Mouse (Mus musculus) hindbrain, postnatal 0 days (tissue): Measurements from ENCODE around the gene Ddc. TPM values are rescaled to one million over a fixed set of nuclear protein-coding genes. Genes with fewer than 3 reads are reported as not detected.

Experiments used
- ATAC-seq: fragments of 200-750 bp; cut with Nextera tagmentation; 2 replicates; pipeline ENCODE4 v1.8.0; 2017; ENCODE audit warnings: mild to moderate bottlenecking, moderate TSS enrichment, moderate library complexity
- DNase-seq: peaks from one replicate; pipeline ENCODE4 v3.0.0-alpha.2; 2015; ENCODE audit warnings: low spot score
- H3K27ac ChIP-seq: fragments of 300-500 bp; sonication (generic); 2 replicates; pipeline ENCODE4 v1.5.1; 2014; ENCODE audit warnings: mild to moderate bottlenecking
- H3K27me3 ChIP-seq: fragments of 300-500 bp; sonication (generic); 2 replicates; pipeline ENCODE4 v1.6.1; 2014; ENCODE audit warnings: low read length, mixed read lengths; ENCODE audit not compliant: insufficient read depth
- H3K36me3 ChIP-seq: fragments of 300-500 bp; sonication (generic); 2 replicates; pipeline ENCODE4 v1.6.1; 2014; ENCODE audit warnings: low read length, mixed read lengths; ENCODE audit not compliant: insufficient read depth
- H3K4me1 ChIP-seq: fragments of 300-500 bp; sonication (generic); 2 replicates; pipeline ENCODE4 v1.6.1; 2014; ENCODE audit warnings: antibody characterized with exemption, low read length, mixed read lengths; ENCODE audit not compliant: insufficient read depth
- H3K4me2 ChIP-seq: fragments of 300-500 bp; sonication (generic); 2 replicates; pipeline ENCODE4 v1.6.1; 2014; ENCODE audit warnings: low read depth, mild to moderate bottlenecking, low read length, moderate library complexity, mixed read lengths
- H3K4me3 ChIP-seq: fragments of 300-500 bp; sonication (generic); 2 replicates; pipeline ENCODE4 v1.5.1; 2014; ENCODE audit warnings: low read length
- H3K9ac ChIP-seq: fragments of 300-500 bp; sonication (generic); replicated peaks from 2 replicates; pipeline ENCODE4 v1.6.1; 2014; ENCODE audit warnings: mild to moderate bottlenecking, low read length, moderate library complexity, mixed read lengths
- H3K9me3 ChIP-seq: fragments of 300-500 bp; sonication (generic); 2 replicates; pipeline ENCODE4 v1.6.1; 2016; ENCODE audit warnings: low read length, mixed read lengths
- CTCF ChIP-seq: IDR thresholded peaks from 2 replicates; pipeline ENCODE4 v1.5.1; 2016; ENCODE audit warnings: antibody characterized with exemption, control low read depth, low read depth
- WGBS: fragments of 180-500 bp; shearing (Covaris S2); extraction: QIAGEN DNeasy Blood & Tissue Kit; methylation state at CpG from one replicate; pipeline ENCODE4 v1.1.7; 2014; 5-methylcytosine and 5-hydroxymethylcytosine counted together
- polyA plus RNA-seq: library from polyadenylated mRNA; unstranded; fragments of >200 nt; fragmentation: Nextera tagmentation; extraction: Ambion mirVana; gene quantifications from 2 replicates; pipeline ENCODE4 v1.2.1, GENCODE M21; 2015
- total RNA-seq: library from RNA; depleted of rRNA; stranded (reverse); fragments of >200 nt; gene quantifications from 2 replicates; pipeline ENCODE4 v1.2.3, GENCODE M21; 2014

The Ddc gene
- total and polyA plus RNA-seq, 2 experiments from 2014 or later: 13.7 to 15.4 TPM

DNA sequence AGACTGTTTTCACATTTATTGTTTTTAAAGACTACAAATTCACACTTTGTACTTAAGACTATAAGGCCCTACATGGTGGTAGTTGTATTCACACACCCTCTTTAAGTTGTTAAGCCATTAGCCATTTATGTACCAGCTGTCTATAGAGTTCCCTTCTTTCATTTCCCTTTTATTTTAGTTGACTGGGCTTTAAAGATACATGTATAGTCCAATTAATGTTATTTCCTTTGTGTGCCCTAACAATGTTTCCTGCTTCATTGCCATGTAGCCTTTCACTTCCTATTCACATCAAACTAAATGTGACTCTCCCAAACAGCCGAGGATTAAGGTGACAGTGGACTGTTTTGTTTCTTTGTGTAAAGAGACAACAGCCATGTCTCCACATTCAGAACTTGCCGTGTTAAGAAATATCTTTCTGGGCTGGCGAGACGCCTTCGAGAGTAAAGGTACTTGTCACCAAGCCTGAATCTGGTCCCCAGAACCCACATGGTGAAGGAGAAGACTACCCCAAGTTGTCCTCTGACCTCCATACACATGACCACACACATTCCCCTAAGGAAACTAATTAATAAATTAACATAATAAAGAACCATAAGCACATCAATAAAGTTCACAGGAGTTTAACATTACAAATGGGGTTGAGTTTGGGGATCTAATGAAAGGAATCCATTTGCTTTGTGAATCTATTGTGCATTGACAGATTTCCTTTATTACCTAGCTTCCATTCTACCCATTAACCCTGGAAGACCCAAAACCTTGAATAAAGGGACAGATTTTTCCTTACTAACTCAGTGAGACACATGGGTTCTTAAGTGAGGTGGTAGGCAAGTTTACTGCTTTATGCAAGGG, 43.1 kb upstream of the Ddc start:
- no peak for DNase-seq
- Histone ChIP-seq H3K4me2 (no peak overlapping the region), H3K4me1 (no peaks in the 10 kb centered on the region), H3K4me3 (no peak overlapping the region), H3K9me3 (no peaks in the 10 kb centered on the region), H3K27me3 (no peaks in the 10 kb centered on the region), H3K27ac (no peak overlapping the region), H3K36me3 (peaks cover 10% of the 10 kb centered on the region), H3K9ac (no peak overlapping the region)
- no peak for ATAC-seq
- TF ChIP-seq CTCF: no peak
- whole genome bisulfite sequencing: 48% methylated on average over 5 of the region's 5 CpGs

DNA sequence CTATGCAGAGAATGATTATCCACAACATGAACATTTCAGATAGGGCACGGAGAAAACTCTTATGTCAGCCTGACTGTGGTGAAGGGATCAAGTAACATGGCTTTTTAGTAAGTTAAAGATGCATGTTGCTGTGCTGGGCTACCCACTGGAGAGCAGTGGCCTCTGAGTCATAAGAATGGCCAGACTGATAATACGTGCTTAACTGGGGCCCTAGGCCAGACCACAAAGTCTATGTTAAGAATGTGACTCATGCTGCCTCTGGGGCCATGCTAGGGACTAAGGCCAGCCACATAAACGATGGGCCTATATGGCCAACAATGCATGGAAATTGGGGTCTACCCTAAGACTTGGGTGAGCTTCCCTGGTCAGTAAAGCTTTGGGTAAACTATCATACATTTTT, 41.7 kb upstream of the Ddc start:
- Histone ChIP-seq H3K4me3 (no peak overlapping the region), H3K4me2 (no peak overlapping the region), H3K36me3 (peaks cover 16% of the 10 kb centered on the region), H3K9ac (no peak overlapping the region), H3K27me3 (no peaks in the 10 kb centered on the region), H3K9me3 (no peaks in the 10 kb centered on the region), H3K27ac (no peak overlapping the region), H3K4me1 (no peaks in the 10 kb centered on the region)
- 74% methylated on average over 3 of the region's 3 CpGs for WGBS
- no peak for TF ChIP-seq CTCF
- no peak for DNase-seq
- ATAC-seq: no peak

DNA sequence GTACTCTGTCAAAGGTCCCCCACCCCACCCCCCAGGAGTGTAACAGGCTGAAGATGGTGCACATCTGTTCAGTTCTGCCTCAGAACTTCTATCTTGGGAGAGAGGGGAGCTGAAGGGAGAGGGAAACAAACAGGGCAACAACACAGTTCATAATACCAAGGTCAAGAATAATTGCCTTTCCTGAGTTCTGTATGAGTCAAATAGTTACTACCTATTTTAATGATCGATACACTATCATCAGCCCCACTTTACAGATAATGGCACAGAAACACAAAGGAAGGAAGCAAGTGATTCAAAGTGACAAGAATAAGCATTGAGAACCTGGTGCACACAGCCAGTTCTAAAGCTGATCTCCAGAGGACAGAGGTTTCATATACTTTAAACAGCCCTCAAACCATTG, 40.6 kb upstream of the Ddc start:
- no peaks in the 10 kb centered on the region for H3K27me3 ChIP-seq
- no peak for DNase-seq
- TF ChIP-seq CTCF: no peak
- H3K4me3 ChIP-seq: no peak overlapping the region
- H3K36me3 ChIP-seq: peaks cover 16% of the 10 kb centered on the region
- no peak overlapping the region for H3K4me2 ChIP-seq
- no peaks in the 10 kb centered on the region for H3K4me1 ChIP-seq
- ATAC-seq: no peak
- no peak overlapping the region for H3K27ac ChIP-seq
- no peaks in the 10 kb centered on the region for H3K9me3 ChIP-seq
- no peak overlapping the region for H3K9ac ChIP-seq
- 93% methylated on average over 1 of the region's 1 CpGs for WGBS

DNA sequence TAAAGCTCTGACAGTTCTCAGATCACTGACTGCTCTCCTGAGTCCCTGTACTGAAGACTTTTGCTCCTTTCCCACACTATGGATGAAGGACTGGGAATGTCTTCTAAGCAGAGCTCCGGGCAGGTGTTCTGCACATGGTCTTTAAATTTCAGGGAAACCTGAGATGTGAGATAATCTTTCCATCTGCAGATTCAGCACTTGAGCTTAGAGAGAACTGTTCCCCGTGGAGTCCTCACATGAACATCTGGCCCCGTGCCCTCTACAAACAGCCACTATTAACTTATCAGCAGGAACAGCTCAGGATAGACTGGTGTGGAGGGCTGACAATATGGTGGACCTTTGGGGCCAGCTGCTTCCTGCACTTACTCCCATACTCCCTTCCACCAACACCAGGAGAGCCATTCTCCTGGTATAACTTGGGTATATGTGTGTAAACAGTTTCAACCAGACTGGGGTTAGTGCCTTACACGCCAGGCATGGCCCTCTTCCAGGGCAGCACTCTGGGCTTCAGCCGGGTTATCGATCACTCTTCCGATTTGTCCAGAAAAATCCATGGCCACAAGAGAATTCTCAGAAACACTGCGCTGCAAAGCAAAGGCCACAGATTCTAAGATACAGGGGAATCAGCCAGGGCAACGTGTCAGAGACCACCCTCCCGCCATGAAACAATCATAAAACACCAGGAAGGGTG, 39.5 kb upstream of the Ddc start:
- DNase-seq (no peak), ATAC-seq (no peak)
- Histone ChIP-seq H3K9ac (no peak overlapping the region), H3K9me3 (no peaks in the 10 kb centered on the region), H3K27ac (no peak overlapping the region), H3K4me1 (no peaks in the 10 kb centered on the region), H3K27me3 (no peaks in the 10 kb centered on the region), H3K36me3 (peaks cover 21% of the 10 kb centered on the region), H3K4me2 (no peak overlapping the region), H3K4me3 (no peak overlapping the region)
- no peak for TF ChIP-seq CTCF
- WGBS: 88% methylated on average over 10 of the region's 10 CpGs

DNA sequence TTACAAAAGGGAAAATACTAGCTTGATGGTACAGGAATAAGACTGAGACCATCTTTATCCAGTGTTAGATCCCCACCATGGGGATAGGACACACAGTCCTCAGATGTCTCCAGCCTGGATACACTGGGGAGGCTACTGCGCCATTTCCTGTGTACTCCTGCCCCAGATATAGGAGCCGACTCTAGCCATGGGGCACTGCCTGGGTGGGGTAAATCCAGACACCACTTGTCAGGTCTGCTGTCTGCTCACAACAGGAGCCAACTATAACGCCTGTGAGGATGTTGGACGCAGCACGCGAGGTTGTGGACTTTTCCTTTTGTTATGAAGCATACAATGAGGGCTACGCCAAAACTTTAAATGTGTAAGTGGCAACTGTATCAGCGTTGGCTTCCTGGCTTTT, 36.9 kb upstream of the Ddc start:
- ATAC-seq: no peak
- no peak for TF ChIP-seq CTCF
- WGBS: 76% methylated on average over 8 of the region's 8 CpGs

DNA sequence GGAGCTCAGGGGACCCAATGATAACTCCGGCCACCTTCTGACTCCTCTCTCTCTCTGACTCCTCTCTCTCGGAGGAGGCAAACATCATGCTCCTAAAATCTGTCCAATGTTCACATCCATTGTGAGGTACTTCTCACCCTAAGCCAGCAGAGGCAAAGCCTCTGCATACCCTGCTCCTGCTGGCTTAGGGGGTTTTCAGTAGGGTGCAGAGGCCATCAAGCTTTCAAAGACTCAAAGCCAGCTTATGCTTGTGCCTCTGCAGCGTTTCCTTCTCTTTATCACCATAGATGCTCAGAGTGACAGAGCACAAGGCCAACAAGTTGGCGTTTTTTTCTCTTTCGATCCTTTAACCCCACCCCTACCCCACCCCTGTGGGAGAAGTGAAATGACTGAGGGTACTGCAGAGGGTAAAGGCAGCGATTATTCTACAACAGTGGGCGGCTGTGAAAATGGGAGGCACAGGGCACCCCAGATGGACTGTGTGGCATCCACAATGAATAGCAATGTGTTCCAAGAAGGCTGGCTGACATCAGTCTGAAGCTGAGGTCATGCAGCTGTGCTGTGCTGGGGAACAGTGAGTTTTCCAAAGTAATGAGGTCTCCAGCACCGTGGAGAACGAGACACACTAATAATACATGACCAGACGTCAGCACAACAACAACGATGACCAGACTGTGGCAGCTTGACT, 34.3 kb upstream of the Ddc start:
- ATAC-seq (0 out of 2 replicates have a peak, but pooled peaks have one; percentile 35), DNase-seq (no peak)
- H3K4me2 ChIP-seq: no peak overlapping the region
- H3K27me3 ChIP-seq: no peaks in the 10 kb centered on the region
- no peak overlapping the region for H3K27ac ChIP-seq
- peaks cover 17% of the 10 kb centered on the region for H3K36me3 ChIP-seq
- H3K9ac ChIP-seq: no peak overlapping the region
- H3K4me3 ChIP-seq: no peak overlapping the region
- no peaks in the 10 kb centered on the region for H3K9me3 ChIP-seq
- no peak for TF ChIP-seq CTCF
- 43% methylated on average over 11 of the region's 11 CpGs for WGBS
- H3K4me1 ChIP-seq: no peaks in the 10 kb centered on the region

More for the DNA sequence above, 36.9 kb upstream of the Ddc start:
- DNase-seq: no peak
- Histone ChIP-seq H3K27ac (no peak overlapping the region), H3K27me3 (no peaks in the 10 kb centered on the region), H3K4me3 (no peak overlapping the region), H3K36me3 (peaks cover 21% of the 10 kb centered on the region), H3K4me1 (no peaks in the 10 kb centered on the region), H3K9me3 (no peaks in the 10 kb centered on the region), H3K9ac (no peak overlapping the region), H3K4me2 (no peak overlapping the region)
